In genomic region chr7:73583400-73583799, GRCm38 (mm10) we compare ENCODE assay signal across 8 mouse cellular contexts. TPM values are rescaled to one million over a fixed set of nuclear protein-coding genes. Genes with fewer than 3 reads are reported as not detected.
A peak's percentile ranks its signal among the peaks of the same experiment; 100 is the strongest.
DNase-seq lines count a peak whose midpoint lies in the region; ATAC-seq and TF ChIP-seq lines count a peak whose summit lies in the region.

No protein-coding gene starts in this region.

- H3K4me2 ChIP-seq in hindbrain, embryonic 14.5 days (replicated peaks): no peak overlapping the region
- no peak overlapping the region for H3K4me2 ChIP-seq in intestine, embryonic 14.5 days (ENCODE audit: low read length)
- no peak overlapping the region for H3K4me2 ChIP-seq in stomach, postnatal 0 days (replicated peaks; ENCODE audit: low read depth)

- H3K27me3 ChIP-seq in hindbrain, embryonic 10.5 days (ENCODE audit: insufficient read depth, poor library complexity, severe bottlenecking): no peaks in the 10 kb centered on the region; the same call in 1 of the 2 replicates
- no peaks in the 10 kb centered on the region for H3K27me3 ChIP-seq in hindbrain, embryonic 14.5 days (ENCODE audit: control insufficient read depth, insufficient read depth, low read length)
- no peaks in the 10 kb centered on the region for H3K27me3 ChIP-seq in thymus, adult 2 months (ENCODE audit: control insufficient read depth, insufficient read depth, low read length)
- H3K27me3 ChIP-seq in intestine, embryonic 14.5 days (replicated peaks; ENCODE audit: control insufficient read depth, insufficient read depth, low read length): no peaks in the 10 kb centered on the region
- H3K27me3 ChIP-seq in stomach, postnatal 0 days (ENCODE audit: control insufficient read depth, insufficient read depth, low read length): no peaks in the 10 kb centered on the region

- H3K36me3 ChIP-seq in hindbrain, embryonic 10.5 days: no peaks in the 10 kb centered on the region
- no peaks in the 10 kb centered on the region for H3K36me3 ChIP-seq in hindbrain, embryonic 14.5 days (replicated peaks; ENCODE audit: control insufficient read depth, insufficient read depth)
- H3K36me3 ChIP-seq in thymus, adult 2 months (ENCODE audit: control insufficient read depth, insufficient read depth, low read length): no peaks in the 10 kb centered on the region
- H3K36me3 ChIP-seq in intestine, embryonic 14.5 days (ENCODE audit: control insufficient read depth, insufficient read depth, low read length): no peaks in the 10 kb centered on the region
- H3K36me3 ChIP-seq in stomach, postnatal 0 days (ENCODE audit: control insufficient read depth, insufficient read depth, low read length): no peaks in the 10 kb centered on the region

- H3K27ac ChIP-seq in hindbrain, embryonic 10.5 days: peak overlapping the region; percentile 35; the same call in 1 of the 2 replicates
- H3K27ac ChIP-seq in hindbrain, embryonic 14.5 days: no peak overlapping the region
- H3K27ac ChIP-seq in thymus, adult 2 months (ENCODE audit: control insufficient read depth, insufficient read depth, low read length): peak overlapping the region; percentile 79
- peak overlapping the region; percentile 81; the same call in 1 of the 2 replicates for H3K27ac ChIP-seq in intestine, embryonic 14.5 days (ENCODE audit: low read depth)
- peak overlapping the region; percentile 96 for H3K27ac ChIP-seq in stomach, postnatal 0 days (replicated peaks)

- no peak for ATAC-seq in hindbrain, embryonic 14.5 days (ENCODE audit: low FRiP score)
- no peak for ATAC-seq in intestine, embryonic 14.5 days (replicated peaks; ENCODE audit: low FRiP score, low TSS enrichment, low read depth)
- no peak for ATAC-seq in stomach, postnatal 0 days (ENCODE audit: low FRiP score, low TSS enrichment)

- H3K4me1 ChIP-seq in hindbrain, embryonic 10.5 days (replicated peaks): peaks cover 34% of the 10 kb centered on the region
- peaks cover 13% of the 10 kb centered on the region for H3K4me1 ChIP-seq in hindbrain, embryonic 14.5 days (replicated peaks; ENCODE audit: control insufficient read depth, insufficient read depth, low read length)
- peaks cover 38% of the 10 kb centered on the region for H3K4me1 ChIP-seq in thymus, adult 2 months (replicated peaks; ENCODE audit: control insufficient read depth, insufficient read depth, low read length)
- peaks cover 45% of the 10 kb centered on the region for H3K4me1 ChIP-seq in intestine, embryonic 14.5 days (replicated peaks; ENCODE audit: control insufficient read depth, insufficient read depth, low read length)
- H3K4me1 ChIP-seq in stomach, postnatal 0 days (replicated peaks; ENCODE audit: control insufficient read depth, insufficient read depth): peaks cover 12% of the 10 kb centered on the region; the same call in 1 of the 2 replicates

- no peak for TF ChIP-seq CTCF in thymus, adult 2 months (IDR thresholded peaks at IDR 0.05; ENCODE audit: borderline replicate concordance, control insufficient read depth, extremely low read depth, insufficient read depth, low read length, poor library complexity)
- TF ChIP-seq CTCF in stomach, postnatal 0 days (IDR thresholded peaks at IDR 0.05; ENCODE audit: low read depth): no peak

- H3K9me3 ChIP-seq in hindbrain, embryonic 10.5 days: no peaks in the 10 kb centered on the region
- no peaks in the 10 kb centered on the region for H3K9me3 ChIP-seq in hindbrain, embryonic 14.5 days (ENCODE audit: control insufficient read depth, low read length)
- no peaks in the 10 kb centered on the region for H3K9me3 ChIP-seq in intestine, embryonic 14.5 days (ENCODE audit: control insufficient read depth, low read length)
- no peaks in the 10 kb centered on the region for H3K9me3 ChIP-seq in stomach, postnatal 0 days (ENCODE audit: control insufficient read depth, low read length)

- no peak for DNase-seq in hindbrain, embryonic 10.5 days (ENCODE audit: low spot score)
- DNase-seq in hindbrain, embryonic 14.5 days (ENCODE audit: low spot score): no peak
- no peak for DNase-seq in thymus, adult 2 months
- DNase-seq in thymus, postnatal 10 days (ENCODE audit: low spot score in 2 of 2): no peak
- peak; percentile 50 for DNase-seq in intestine, embryonic 14.5 days (ENCODE audit: low spot score)
- DNase-seq in stomach, postnatal 0 days (ENCODE audit: low spot score): no peak
- DNase-seq in ovary, adult 18-20 months (ENCODE audit: low spot score): no peak
- DNase-seq in adrenal gland, postnatal 36 days: no peak

- no peak for TF ChIP-seq POLR2A in thymus, adult 2 months (IDR thresholded peaks at IDR 0.05; ENCODE audit: control insufficient read depth, extremely low read depth, insufficient read depth, low read length, poor library complexity)

- 81% methylated on average over 7 of the region's 7 CpGs for WGBS in hindbrain, embryonic 10.5 days
- 78% methylated on average over 7 of the region's 7 CpGs for WGBS in hindbrain, embryonic 14.5 days
- 7% methylated on average over 7 of the region's 7 CpGs for WGBS in thymus, adult 2 months
- 85% methylated on average over 7 of the region's 7 CpGs for WGBS in intestine, embryonic 14.5 days
- 57% methylated on average over 7 of the region's 7 CpGs for WGBS in stomach, postnatal 0 days

- no peak for TF ChIP-seq EP300 in stomach, postnatal 0 days (optimal IDR thresholded peaks at IDR 0.05)

- no peak overlapping the region for H3K9ac ChIP-seq in hindbrain, embryonic 14.5 days
- no peak overlapping the region for H3K9ac ChIP-seq in intestine, embryonic 14.5 days (ENCODE audit: low read length)
- H3K9ac ChIP-seq in stomach, postnatal 0 days (ENCODE audit: low read length): no peak overlapping the region

- H3K4me3 ChIP-seq in hindbrain, embryonic 10.5 days: no peak overlapping the region
- no peak overlapping the region for H3K4me3 ChIP-seq in hindbrain, embryonic 14.5 days (replicated peaks; ENCODE audit: low read length)
- no peak overlapping the region for H3K4me3 ChIP-seq in thymus, adult 2 months (ENCODE audit: control insufficient read depth, insufficient read depth, low read length)
- no peak overlapping the region for H3K4me3 ChIP-seq in intestine, embryonic 14.5 days (ENCODE audit: low read depth, low read length)
- no peak overlapping the region for H3K4me3 ChIP-seq in stomach, postnatal 0 days (ENCODE audit: low read depth, low read length)

RNA-seq across cellular contexts. Expression of gene Chd2, which starts 41.8 kb away (rescaled TPM):
- polyA plus RNA-seq in hindbrain, embryonic 10.5 days (2016; fragmentation: Nextera tagmentation; extraction: Ambion mirVana): 37.1 and 38.9 TPM in 2 replicates
- polyA plus RNA-seq in hindbrain, embryonic 14.5 days (2014; fragmentation: Nextera tagmentation; extraction: Ambion mirVana): 35.6 and 42.3 TPM in 2 replicates
- 84.9 and 88.1 TPM in 2 replicates for polyA plus RNA-seq in thymus, adult 2 months (2012; rRNA removed)
- polyA plus RNA-seq in intestine, embryonic 14.5 days (2014; fragmentation: Nextera tagmentation; extraction: Ambion mirVana): 50.5 and 68.2 TPM in 2 replicates
- polyA plus RNA-seq in stomach, postnatal 0 days (2015; fragmentation: Nextera tagmentation; extraction: Ambion mirVana): 15.9 and 18.0 TPM in 2 replicates
- 10 to 100 TPM; 40.9 to 41.6 TPM for total RNA-seq in adrenal gland, postnatal 36 days (2021)
